Mouse (Mus musculus) layer of hippocampus, adult 11-12 months (tissue): ENCODE measurements around the gene AL732309.1.

Experiments used
- DNase-seq: peaks from one replicate; pipeline ENCODE4 v3.0.0; 2022; ENCODE audit warnings: low spot score

Gene AL732309.1

DNA sequence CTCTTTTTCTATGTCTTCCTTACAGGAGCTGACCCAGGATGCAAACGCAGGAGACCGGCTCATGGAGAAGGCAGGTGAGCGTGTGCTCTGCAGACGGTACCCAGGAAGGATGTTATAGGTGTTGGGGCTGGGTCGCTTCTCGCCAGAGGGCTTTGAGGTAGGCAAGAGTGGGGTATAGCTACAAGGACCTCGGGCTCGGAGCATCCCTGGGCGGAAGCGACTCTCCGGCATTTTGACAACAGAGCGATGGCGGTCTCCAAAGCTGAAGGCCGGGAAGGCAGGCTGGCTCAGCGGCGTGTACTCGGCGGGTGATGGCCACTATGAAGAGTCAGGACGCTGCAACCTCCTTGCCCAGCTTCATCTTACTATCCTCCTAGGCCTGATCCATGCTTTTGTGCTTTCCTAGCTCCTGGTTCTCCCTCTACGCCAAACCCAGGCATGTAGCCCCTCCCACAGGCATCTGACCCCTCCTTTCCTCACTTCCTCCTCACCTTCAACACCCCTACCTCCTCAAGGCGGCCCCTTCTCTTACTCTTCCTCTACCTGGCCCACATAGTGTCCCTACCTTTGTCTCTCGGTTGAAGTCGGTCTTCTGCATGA, 33.3 kb downstream of the AL732309.1 start:
- no peak for DNase-seq

DNA sequence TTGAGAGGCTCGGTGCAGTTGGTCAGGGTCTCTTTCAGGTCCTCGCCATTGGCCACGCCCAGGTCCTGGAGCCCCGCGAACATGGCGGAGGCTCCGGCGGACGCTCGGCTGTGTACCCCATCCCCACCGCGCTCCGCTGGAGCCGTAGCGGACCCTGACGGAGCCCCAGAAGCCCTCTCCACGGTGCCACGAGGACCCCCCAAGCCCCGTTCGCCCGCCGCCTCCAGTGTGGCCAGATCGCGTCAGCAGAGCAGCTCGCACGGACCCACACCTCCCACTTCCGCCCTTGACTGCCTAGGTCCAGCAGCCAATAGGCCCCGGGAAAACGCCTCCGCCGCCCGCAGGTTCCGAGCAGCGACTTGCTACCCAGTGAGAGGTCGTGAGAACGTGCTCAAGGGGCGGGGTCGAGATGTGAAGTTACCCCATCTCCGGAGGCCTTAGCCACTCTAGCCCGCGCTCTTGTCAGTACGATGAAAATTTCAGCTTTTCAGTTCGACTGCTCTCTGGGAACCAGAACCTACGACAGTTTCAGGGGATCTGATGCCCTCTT, 35.5 kb downstream of the AL732309.1 start, which contains the start of gene Nelfb:
Gene Nelfb, minus strand, starts transcription at position 369 of the 550 bp plus-strand sequence.
- peak; percentile 86 for DNase-seq

DNA sequence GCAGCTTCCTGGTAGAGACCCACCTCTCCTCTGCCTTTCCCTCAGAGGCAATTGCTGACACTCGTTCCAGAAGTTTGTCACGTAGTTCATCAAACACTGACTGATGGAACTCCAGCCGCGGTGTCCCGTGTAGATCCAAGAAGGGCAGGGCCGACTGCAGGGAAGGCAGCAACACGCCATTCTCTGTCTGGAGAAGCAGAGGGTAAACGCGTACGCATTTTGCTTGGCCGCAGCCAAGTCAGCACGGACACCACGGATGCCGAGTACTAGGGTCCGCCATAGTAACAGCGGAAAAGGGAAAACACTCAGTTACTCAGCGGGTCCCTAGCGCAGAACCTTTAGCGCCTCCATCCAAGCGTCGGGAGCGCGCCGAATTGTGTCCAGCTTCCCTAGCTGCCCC, 36.0 kb downstream of the AL732309.1 start:
- DNase-seq = no peak

DNA sequence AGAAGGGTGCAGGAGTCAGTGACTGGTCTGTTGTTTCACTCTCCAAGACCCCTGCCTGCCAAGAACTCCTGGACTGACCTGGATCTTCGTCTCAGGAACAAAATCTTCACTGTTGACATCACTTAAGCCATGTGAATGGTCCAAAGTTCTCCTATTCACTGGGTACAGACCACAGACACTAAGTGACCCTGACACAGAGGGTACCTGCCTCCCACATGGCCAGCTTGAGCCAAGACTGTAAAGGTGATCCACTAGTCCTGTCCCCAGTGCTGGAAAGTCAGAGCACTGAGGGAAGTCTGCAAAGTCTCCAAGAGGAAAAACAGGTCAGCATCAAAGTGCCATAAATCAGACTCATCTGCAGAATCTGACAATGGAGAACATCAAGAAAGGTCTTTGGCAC, 39.1 kb downstream of the AL732309.1 start:
- no peak for DNase-seq

DNA sequence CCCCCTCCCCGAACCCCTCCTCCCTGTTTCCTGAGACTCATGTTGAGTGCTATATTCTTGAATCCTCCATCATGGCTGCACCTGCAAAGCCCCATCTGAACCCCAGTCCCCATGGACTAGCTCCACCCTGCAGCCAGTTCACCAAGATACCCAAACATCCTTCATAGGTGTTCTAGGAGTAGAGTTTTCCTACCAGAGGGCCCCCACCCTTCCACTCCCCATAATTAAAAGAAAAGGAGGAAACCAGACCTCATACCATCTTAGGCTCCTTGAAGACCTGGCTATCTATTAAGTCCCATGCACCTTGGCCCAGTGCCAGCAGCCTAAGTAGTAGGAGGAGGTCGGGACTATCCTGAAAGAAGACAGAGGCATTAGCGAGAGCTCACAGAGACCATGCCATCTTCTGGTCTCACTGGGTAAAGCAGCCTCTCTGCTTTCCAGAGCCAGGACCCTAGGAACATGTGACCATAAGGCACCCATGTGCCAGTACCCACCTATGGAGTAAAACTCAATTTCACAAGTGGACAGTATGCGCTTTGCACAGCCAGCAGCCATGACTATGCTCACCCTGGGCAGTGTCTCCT, 42.9 kb downstream of the AL732309.1 start:
- no peak for DNase-seq

DNA sequence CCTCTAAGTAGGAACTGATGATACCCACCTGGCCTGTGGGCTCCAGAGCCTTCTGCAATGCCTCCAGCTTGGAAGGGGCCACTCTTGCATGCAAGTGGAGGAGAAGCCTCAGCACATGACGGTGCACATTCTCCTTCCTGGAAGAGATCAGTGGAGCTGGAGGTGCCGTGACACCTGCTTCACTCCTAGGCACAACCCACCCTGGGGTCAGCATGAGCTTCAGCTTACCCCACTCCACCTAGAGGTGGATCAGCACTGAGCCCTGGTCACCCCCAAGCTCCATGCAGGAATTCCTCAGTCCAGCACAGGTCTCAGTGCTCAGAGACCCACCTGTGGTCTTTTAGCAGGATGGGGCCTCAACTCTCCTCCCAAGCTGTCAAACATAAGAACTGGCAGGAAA, 46.0 kb downstream of the AL732309.1 start:
- DNase-seq = no peak

DNA sequence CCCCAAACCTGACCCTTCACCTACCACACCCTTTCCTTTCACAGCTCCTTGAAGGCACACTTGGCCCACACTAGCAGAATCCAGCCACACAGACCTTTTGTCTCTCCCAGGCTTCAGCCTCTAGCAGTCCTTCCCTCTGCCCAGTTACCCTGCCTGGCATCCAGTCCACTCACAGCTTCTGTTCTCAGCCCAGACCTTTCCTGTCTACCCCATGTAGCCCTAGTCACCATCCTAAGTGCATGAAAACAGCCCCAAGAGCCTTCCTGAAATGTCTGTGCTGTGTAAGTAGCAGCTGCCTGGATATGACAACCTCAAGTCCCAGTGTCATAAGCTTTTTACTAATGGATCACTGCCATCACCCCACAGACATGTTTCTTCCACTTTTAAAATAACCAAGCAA, 48.7 kb downstream of the AL732309.1 start:
- DNase-seq = no peak

DNA sequence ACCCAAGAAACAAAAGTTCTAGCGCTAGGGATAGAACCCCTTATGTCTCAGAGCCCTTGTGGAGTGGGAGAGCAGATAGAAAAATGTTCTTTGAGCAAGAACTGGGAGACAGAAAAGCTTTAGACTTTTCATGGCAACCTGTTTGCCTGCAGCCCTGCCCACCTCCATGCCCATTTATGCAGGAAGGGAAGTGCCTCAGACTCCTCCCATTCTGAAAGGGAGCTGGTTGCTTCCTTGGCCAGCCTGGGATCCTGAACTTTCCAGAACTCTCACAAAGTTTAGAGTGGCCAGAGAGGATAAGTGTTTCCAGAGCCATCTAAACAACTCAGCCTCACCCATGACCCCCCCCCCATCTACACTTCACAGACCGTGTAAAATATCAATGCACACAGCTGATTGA, 49.5 kb downstream of the AL732309.1 start:
- DNase-seq = no peak

DNA sequence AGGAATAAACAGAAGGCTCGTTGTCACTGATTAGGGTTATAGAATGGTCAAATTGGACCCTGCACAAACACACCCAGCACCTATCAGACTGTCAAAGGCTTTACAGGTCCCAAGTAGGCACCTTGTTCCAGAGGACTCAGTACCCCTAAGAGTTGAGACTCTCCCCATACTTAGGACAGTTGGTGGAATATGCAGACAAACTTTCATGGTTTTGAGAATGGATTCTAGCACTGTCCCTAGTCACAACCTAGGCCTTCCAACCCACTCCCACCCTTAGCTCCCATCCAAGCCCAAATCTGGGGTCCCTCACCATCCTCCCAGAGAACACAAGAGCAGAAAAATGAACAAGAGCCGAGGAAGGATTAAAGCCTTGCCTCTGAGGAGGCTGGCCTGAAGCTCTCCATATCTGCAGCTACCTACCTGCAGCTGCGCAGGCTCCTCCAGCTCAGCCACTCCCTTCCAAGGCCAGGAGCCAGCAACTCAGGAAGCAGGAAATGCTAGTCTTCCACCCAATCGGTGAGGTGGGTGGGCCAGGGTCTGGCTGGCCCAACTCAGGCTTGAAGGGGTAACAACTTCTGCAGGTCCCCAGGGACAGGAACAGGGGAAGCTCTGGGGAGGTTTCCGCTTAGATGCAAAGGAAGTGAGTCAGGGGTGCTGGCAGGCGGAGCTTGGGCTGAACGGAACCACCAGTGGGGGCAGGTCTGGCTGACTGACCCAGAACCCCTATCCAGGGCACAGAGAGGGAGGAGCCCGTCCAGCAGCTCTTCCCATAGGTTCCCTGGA, 50.3 kb downstream of the AL732309.1 start, which contains the start of gene Tor4a:
Gene Tor4a, minus strand, starts transcription at position 715 of the 783 bp plus-strand sequence.
- DNase-seq = peak; percentile 49

DNA sequence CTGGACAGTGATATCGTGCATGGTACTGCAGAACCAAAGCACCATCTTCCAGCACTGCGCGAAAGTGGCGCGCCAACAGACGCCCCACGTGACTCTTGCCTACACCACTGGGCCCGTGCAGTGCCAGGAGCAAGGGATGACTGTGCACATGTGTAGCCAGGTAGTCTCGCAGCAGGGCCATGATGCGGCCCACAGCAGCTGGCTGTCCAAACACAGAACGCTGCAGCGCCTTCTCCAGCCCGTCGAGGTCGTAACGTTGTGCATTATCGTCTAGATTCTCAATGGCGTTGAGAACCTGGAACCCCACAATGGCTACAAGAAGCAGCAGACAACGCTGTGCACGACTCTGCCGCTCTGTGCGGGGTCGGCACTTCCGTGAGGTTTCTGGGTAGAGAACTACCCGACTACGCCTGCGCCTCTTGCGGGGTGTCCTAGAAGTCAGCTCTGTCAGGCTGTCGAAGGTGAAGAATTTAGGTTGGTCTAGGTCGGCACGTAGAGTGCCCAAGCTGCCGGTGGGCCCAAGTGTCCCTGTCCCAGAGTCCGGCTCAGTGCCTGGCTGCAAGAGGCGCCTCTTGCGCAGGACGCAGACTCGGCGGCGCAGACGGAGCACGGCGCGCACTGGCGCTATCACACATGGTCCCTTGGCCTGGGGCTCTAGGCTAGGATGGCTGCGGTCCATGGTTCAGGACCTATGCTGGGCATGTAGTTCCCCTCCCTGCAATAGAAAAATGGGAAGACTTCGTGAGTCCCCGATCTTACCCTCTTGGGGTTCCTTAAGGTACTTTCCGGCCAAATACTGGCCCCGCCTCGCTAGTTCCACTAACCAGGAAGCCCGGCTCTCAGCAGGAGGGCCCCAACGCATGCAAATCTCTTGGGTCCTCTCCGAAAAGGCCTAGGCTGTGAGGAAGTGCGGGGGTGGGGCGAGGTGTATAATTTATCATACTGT, 51.2 kb downstream of the AL732309.1 start:
- DNase-seq = no peak
